Mouse (Mus musculus) CD4-positive, CD25-positive, alpha-beta regulatory T cell, adult 2 months (primary cell): ENCODE measurements at regions not wholly inside any gene's neighbourhood (a gene's known extent, or its start where the extent isn't known, plus 50 kb on each side); places are given as distances from the start of the nearest gene placed in this dataset.
A peak's percentile ranks its signal among the peaks of the same experiment; 100 is the strongest.

Experiments used
- DNase-seq: peaks from one replicate; pipeline ENCODE4 v3.0.0-alpha.2; 2012; ENCODE audit warnings: low read depth, low spot score

- DNase-seq, result no peak
Measured at GRCm38 (mm10) chr12:117430886-117431285, 85.4 kb upstream of the Rapgef5 start.

DNA sequence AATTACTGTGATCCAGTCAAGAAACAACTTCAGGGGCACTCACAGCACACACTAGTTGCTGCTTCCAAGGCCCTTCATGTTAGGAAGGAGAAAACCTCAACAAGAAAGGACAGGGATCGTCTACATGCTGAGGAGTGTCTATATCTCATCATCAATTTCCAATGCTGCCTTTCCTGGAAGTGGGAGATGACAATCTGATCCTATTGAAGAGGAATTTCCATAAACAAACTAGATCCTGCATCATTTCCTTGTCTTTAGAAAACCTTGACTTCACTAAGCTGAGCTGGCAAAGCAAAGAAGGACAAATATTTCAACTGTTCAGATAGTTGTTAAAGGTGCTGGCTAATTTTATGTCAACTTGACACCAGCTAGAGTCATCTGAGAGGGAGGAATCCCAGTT, 83.5 kb upstream of the Rapgef5 start:
- DNase-seq, result no peak

GRCm38 (mm10) chr12:117437011-117437410, 79.3 kb upstream of the Rapgef5 start:
- no peak for DNase-seq

GRCm38 (mm10) chr12:117439015-117439605, 77.2 kb upstream of the Rapgef5 start:
- no peak for DNase-seq

DNA sequence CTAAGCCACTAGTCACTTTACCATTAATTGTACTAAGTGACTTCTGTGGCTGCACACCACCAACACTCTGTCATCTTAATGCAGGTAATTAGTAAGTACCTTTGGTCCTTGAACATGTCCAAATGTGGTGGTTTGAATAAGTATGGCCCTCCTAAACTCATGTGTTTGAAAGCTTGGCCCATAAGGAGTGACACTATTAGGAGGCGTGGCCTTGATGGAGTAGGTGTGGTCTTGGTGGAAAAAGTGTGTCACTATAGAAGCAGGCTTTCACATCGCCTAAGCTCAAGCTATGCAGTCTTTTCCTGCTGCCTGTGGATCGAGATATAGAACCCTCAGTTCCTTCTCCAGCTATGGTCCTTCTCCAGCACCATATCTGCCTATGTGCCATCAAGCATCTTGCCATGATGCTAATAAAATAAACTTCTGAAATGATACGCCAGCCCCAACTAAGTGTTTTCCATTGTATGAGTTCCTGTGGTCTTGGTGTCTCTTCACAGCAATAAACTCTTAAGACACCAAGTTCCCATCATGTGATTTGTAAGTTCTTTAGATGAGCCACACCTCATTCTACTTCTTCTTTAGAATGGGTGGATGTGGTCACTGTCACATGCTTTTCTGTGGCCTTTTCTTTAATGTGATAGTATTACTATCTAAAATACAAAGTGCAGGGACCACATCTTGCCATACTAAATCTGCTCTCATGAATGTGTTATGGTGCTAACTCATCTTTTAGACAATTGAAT, 71.9 kb upstream of the Rapgef5 start:
- DNase-seq, result peak; percentile 35

GRCm38 (mm10) chr12:117447223-117447622, 69.1 kb upstream of the Rapgef5 start:
- peak; percentile 62 for DNase-seq

DNA sequence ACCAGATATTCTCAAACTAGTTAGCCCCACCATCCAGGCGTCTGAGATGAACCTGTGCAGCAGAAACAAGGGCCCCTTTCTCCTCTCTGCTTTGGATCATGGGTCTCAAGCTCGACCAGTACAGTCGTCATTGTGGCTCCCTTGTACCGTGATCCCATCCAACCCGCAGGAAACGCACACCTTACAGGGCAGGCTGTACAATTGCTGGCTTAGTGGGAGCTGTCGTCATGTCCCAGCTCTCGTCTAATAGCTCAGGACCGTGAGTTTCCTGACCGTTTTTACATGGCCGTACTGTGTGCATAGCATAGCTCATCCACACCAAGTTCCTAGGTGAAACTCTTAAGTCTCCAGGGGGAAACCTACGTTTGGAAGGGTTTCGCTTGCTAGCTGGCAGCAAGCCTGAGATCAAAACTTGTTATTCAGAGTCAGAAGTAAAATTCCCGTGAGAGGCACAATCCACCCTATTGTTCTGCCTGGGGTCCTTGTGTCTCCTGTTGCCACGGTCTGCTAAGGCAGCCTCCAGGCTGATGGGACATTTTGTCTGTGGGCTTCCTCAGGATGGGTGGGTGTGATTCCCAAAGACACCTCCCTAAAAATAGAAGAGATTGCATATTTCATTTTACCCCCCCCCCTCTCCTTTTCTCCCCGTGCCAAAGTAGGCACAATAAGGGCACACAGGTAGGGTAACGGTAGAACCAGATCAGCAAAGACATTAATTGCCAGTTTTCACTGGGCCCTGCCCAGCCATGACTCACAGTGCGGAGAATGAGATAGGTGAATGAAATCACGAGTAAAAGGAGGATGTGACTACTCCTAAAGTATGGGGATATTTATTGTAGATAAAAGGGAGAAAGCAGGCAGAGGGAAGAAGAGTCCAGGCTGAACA, 68.2 kb upstream of the Rapgef5 start:
- no peak for DNase-seq

DNA sequence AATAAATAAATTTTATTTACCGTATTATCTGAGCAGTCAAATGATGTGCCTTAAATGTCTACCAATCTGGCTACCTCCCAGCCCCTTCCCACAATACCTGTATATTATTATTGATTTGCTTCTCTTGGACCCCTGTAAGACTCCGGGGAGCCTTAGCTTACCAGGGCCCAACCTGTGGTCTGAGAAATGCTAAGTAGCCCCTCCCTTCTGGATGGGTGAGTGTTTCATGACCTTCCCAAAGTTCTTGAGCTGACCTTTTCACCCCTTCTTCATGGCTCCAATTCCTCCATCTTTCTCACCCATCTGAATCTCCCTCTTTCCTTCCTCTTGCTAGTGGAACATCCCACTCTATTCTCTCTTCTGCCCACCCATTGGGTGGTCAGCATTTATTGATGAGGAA, 67.2 kb upstream of the Rapgef5 start:
- no peak for DNase-seq

- no peak for DNase-seq
Measured at GRCm38 (mm10) chr12:117450106-117450505, 66.2 kb upstream of the Rapgef5 start.

DNA sequence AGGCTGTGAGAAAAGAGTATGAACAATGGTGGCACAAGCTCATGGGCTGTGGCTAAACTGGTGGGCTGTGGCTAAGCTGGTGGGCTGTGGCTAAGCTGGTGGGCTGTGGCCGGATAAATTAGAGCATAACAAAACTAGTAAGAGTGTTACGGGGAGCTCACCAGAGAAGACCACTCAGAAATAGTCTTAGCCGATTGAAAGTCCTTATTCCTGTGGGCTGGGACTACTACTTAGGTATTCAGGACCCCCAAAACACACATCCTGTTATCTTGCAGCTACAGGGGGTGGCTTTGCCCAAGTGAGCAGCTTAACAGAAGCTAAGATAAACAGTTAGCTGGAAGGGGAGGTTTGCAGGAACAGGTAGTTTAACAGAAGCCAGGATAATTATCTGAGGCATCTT, 65.4 kb upstream of the Rapgef5 start:
- DNase-seq, result no peak

DNA sequence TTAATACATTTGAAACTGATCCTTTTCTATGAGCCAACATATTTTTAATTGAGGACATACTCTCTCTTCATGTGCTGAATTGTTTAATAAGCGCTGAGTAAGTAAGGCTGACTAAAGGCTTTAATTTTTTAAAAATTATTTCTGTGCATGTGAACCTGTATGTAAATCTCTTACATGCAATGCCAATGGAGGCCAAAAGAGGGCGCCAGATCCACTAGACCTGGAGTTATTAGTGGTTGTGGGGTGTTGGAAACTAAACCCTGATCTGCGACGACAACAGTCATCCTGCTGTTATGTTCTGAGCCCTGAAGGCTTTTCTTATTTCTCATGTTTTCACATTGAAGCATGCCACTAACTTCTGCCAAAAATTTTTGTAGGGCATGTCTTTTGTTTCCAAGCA, 64.8 kb upstream of the Rapgef5 start:
- DNase-seq, result peak; percentile 59

- no peak for DNase-seq
Measured at GRCm38 (mm10) chr12:117455800-117456199, 60.5 kb upstream of the Rapgef5 start.

DNA sequence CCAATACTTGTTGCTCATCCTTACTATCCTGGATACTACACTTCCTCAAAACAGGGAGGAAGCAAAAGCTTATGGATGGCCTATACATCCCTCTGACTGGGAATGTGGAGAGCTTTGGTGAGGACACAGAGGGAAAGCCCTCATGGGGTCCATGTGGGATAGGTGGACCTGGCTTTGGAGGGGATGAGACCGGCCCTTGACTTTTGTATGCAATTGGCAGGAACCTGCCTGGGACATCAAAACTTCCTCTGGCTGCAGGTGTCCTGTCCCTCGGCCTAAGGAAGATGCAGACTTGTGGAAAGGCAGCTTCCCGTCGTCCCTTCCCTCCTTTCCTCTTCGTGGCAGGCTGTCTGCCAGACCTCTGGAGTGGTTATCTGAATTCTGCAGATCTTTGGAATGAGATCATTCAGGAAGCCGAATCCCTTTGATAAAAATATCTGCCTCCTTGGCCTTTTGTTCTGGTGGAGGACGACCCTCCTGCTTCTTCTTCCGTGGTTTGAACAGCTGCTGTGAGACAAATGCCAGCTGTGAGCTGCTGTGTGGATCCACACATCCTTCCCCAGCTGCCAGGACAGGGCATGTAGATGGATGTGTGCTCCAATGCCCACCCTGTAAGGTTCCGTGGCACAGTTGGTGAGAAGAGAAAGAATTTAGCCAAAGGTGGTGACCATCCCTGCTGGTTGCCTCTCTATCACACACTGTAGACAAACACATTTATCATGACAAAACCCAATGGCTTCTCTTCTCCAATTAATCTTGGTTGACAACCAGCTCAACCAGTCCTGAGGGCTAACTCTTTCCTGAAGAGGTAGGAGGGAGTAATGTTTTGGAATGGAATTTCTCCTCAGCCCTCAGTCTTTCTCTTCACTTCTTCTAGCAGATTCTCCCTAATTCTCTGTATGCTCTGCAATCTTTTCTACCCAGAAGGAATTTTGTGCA, 57.9 kb upstream of the Rapgef5 start:
- DNase-seq, result no peak

- no peak for DNase-seq
Measured at GRCm38 (mm10) chr12:117459541-117459940, 56.7 kb upstream of the Rapgef5 start.

DNA sequence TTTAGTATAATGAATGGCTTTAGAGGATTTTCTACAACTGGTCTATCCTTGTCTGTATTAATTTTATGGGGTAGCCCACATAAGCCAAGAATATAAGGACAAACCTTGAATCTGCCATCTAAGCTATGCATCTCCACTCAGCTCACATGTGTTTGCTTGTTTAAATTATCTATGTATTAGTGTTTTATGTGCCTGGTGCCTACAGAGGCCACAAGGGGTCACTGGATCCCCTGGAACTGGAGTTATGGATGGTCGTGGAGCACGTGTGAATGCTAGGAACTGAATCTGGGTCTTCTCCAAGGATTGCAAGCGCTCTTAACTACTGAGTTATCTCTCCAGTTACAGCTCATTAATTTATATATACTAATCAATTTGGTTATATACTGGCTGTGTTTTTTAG, 51.1 kb upstream of the Rapgef5 start:
- DNase-seq, result no peak

DNA sequence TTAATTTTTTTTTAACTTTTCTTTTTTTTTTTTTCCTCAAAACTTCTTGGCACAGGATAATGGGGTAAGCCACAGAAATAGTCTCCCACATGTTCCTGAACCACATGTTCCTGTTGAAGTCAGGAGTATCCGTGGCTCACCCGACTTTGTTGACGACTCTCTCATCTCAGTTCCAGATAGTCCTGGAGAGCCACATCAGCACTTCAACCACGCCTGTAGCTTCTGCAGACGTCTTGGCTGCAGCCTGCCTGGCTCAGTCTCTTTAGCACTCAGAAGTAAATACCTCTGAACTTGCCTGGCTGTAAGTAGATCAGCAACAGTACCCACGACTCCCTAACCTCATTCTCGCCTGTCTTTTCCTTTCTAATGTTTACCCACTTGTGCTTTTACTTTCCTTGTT, 50.3 kb upstream of the Rapgef5 start:
- no peak for DNase-seq
